Mouse (Mus musculus) left cerebral cortex, adult 2 months (tissue): Measurements from ENCODE around the gene Trim10. TPM values are rescaled to one million over a fixed set of nuclear protein-coding genes. Genes with fewer than 3 reads are reported as not detected.
A peak's percentile ranks its signal among the peaks of the same experiment; 100 is the strongest.
"Not testable (repeated sequence)": the region's sequence is repeated elsewhere in the genome, so short reads cannot be mapped to it uniquely, and the experiment has no call there.

Experiments used
- DNase-seq, 2 experiments: peaks; one replicate each; pipeline ENCODE4 v3.0.0; 2021 to 2022; ENCODE audit warnings: low spot score in 2 of 2, mixed read lengths in 1 of 2; ENCODE audit errors: extremely low spot score in 1 of 2
- H3K27ac ChIP-seq: fragments of 200-600 bp; 2 replicates; pipeline ENCODE4 v1.8.1; 2022
- H3K4me3 ChIP-seq: fragments of 200-600 bp; 2 replicates; pipeline ENCODE4 v1.8.1; 2022
- CTCF ChIP-seq: fragments of 200-600 bp; IDR thresholded peaks from 2 replicates; pipeline ENCODE4 v1.8.1; 2022; ENCODE audit warnings: antibody characterized with exemption, mild to moderate bottlenecking, moderate library complexity
- intact Hi-C: fragments of 180-260 bp; cut with DNase I; formaldehyde crosslinking; loops from one replicate; pipeline ENCODE4 v1.15.1; 2025
- long read RNA-seq, 2 experiments: library from polyadenylated mRNA; stranded (forward); transcript quantifications; one replicate each; pipeline ENCODE4 v2.0.0; 2021; ENCODE audit warnings: borderline mapping rate in 2 of 2
- total RNA-seq, 2 experiments: library from RNA; stranded (reverse); gene quantifications; 2 replicates each; pipeline ENCODE4 v1.2.3; 2021

Trim10 gene
- total RNA-seq, result not detected
- long read RNA-seq, experiment 1, result 0 reads
- long read RNA-seq, experiment 2, partial matches to known transcripts, result 0 of 1 reads
- long read RNA-seq, experiment 2, other reads (novel, unspliced or antisense), result 0 of 1 reads

DNA sequence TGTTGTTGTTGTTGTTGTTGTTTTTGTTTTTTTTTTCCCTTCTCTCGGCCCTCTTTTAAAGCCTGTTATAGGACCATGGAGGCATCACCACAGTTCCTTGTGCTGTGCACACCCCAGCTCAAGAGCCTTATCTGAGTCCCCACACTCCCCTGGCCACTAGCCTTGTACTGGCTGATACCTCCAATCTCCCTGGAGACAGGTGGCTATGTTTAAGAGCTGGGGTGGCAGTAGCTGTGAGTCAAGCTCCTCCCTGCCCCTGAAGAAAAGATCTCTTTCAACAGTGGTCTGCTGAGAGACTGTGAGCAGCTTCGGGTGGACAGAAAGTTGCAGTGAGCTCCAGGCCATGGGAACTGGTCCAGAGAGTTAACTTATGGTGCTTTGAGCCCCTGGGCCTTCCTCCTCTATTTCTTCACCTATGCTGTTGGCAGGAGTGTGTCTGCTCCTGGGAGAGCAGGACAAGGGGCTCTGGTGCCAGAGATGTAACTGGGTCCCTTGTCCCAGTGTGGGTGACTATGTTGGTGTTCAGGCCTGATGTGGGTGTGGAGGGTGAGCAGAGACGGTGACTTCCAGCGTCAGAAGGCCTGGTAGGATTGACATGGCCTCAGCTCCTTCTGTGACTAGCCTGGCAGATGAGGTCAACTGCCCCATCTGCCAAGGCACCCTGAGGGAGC is at the start of gene Trim10:
Gene Trim10 (plus strand): TSS at position 291 of the 671 bp plus-strand sequence.
- no peak for TF ChIP-seq CTCF
- no peak within 1 kb of the TSS for H3K4me3 ChIP-seq
- intact Hi-C loops, result no loop called here
- H3K27ac ChIP-seq, result no peak within 1 kb of the TSS
- no peak for DNase-seq

GRCm38 (mm10) chr17:36824005-36824404 is 45.4 kb upstream of the Trim10 start:
- no peak overlapping the region for H3K4me3 ChIP-seq
- peak; percentile 18 to 37 for DNase-seq
- intact Hi-C loops, result no loop called here
- peak; percentile 74 for TF ChIP-seq CTCF
- no peak overlapping the region for H3K27ac ChIP-seq

DNA sequence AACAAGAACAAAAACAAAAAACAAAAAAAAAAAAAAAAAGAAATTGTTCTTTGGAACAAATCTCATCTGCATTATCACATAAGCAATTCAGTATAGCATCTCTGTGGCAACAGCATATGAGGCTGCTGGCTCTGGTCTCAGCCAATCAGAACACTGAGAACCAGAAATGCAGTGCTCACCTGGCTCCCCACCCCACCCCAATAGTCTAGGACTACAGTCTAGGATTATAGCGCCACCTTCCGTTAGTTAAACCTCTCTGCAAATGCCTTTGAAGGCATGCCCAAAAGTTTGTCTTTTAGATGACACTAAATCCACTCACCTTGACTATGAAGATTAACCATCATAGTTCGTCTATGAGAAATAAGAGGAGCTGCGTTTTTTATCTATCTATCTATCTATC is 43.8 kb upstream of the Trim10 start:
- peak; percentile 27 for TF ChIP-seq CTCF
- intact Hi-C loops, result no loop called here
- Histone ChIP-seq H3K4me3 (no peak overlapping the region; the same call in 1 of the 2 replicates), H3K27ac (no peak overlapping the region)
- peak in 1 of 2 experiments; percentile 15 for DNase-seq

GRCm38 (mm10) chr17:36826002-36826401 is 43.4 kb upstream of the Trim10 start:
- intact Hi-C loops, H3K27ac ChIP-seq, H3K4me3 ChIP-seq: not testable (repeated sequence)
- peak; percentile 82 for TF ChIP-seq CTCF
- DNase-seq, result peak; percentile 81 to 86

DNA sequence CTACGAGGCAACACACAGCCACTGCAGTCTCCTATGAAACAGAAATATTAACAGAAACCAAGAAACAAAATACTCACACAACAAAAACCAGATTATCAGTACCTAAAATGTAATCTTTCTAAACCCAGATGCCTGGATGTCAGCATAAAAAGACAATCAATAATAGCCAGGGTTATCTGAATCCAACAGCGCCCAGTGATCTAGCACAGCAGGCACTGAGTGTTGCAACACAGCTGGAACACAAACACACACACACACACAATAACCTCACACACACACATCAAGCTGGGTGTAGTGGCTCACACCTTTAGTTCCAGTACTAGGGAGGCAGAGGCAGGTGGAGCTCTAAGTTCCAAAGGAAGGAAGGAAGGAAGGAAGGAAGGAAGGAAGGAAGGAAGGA is 40.9 kb upstream of the Trim10 start:
- Histone ChIP-seq H3K4me3 (no peak overlapping the region), H3K27ac (no peak overlapping the region)
- no peak for DNase-seq
- intact Hi-C loops, result no loop called here
- no peak for TF ChIP-seq CTCF

DNA sequence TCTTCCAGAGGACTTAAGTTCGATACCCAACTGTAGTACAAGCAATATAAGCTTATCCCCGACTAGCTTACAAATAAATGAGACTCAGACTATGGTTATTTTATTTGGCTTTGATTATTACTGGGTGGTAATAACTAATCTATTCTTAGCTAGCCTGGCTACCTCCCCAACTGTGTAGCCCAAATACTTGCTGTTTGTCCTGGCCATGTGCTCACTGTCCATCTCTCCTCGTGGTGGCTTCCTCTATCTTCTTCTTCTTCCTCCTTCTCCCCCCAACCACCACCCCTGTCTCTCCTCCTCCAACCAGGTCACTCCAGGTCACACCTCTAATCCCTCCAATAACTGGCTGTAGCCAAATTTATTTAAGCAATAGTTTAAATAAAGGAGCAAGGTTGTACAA is 38.9 kb upstream of the Trim10 start:
- Histone ChIP-seq H3K27ac (no peak overlapping the region), H3K4me3 (no peak overlapping the region)
- no peak for DNase-seq
- intact Hi-C loops, result no loop called here
- no peak for TF ChIP-seq CTCF

DNA sequence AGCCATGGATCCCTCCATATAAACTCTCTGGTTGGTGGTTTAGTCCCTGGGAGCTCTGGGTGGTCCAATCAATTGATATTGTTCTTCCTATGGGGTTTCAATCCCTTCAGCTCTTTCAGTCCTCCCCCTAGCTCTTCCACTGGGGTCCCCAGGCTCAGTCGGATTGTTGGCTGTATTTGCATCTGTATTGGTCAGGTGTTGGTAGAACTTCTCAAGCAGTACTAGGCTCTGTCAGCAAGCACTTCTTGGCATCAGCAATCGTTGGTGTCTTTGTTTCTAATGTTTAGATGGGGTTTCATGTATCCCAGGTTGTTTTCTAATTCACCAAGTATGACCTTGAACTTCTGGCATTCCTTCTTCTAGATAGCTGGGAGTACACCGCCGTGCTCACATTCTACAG is 36.7 kb upstream of the Trim10 start:
- TF ChIP-seq CTCF, result no peak
- H3K4me3 ChIP-seq, result no peak overlapping the region
- no peak for DNase-seq
- intact Hi-C loops, result no loop called here
- H3K27ac ChIP-seq, result no peak overlapping the region

GRCm38 (mm10) chr17:36835591-36836426 is 33.6 kb upstream of the Trim10 start:
- Histone ChIP-seq H3K27ac (peak overlapping the region; percentile 85), H3K4me3 (peak overlapping the region; percentile 84)
- TF ChIP-seq CTCF, result peak; percentile 51
- intact Hi-C loops, result loop anchor here (2.0 to 5.0 kb wide), 2 partner anchors 121 to 211 kb away; partner anchors contain the start of genes Znrd1 and Znrd1as
- DNase-seq, result peak; percentile 31 to 47

- Histone ChIP-seq H3K4me3 (peak overlapping the region; percentile 84), H3K27ac (peak overlapping the region; percentile 85)
- no peak for DNase-seq
- intact Hi-C loops, result loop anchor here (2.0 to 5.0 kb wide), 2 partner anchors 121 to 210 kb away; partner anchors contain the start of genes Znrd1 and Znrd1as
- no peak for TF ChIP-seq CTCF
These were observed 33.0 kb upstream of the Trim10 start for GRCm38 (mm10) chr17:36836427-36836812.

DNA sequence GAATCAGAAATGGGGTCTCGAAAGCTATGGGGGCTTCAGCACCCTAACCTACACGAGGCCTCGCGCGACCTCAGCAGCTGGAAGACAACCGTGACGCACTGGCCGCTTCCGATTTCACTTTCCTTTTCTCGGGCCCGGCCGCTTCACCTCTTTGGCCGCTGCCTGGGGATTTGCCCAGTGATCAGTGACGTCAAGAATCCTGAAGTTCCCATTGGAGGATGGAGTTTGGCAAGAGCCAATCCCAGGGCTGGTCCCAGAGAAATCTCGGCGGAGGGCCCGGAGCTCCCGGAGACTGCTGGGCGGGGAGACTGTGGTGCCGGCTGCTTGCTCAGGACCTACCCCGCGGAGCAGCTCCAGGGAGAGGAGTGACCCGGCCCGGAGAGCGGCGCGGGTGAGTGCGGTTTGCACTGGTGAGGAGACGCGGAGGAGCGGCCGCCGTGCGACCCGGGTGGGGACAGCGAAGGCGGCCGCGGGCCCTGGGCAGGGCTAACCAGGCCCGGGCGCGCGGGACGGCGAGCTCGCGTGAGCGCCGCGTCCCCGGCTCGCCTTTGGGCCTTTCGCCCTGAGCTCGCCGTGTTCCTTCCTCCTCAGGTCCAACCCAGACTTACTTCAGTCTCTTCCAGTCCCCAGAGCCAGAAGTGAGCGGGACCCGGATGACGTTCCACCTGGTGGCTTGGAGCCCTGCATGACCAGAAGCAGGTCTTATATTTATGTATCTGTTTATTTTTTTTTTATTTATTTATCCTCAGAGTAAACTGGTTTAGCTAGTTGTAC is 32.3 kb upstream of the Trim10 start, which contains the start of gene Trim26:
Gene Trim26 (plus strand): TSS at position 261 of the 774 bp plus-strand sequence.
- intact Hi-C loops, result loop anchor here (2.0 to 5.0 kb wide), 2 partner anchors 120 to 210 kb away; partner anchors contain the start of genes Znrd1 and Znrd1as
- no peak; the same call in 1 of the 2 replicates for TF ChIP-seq CTCF
- peak within 1 kb of the TSS; percentile 84 for H3K4me3 ChIP-seq
- DNase-seq, result peak; percentile 96
- peak within 1 kb of the TSS; percentile 88 for H3K27ac ChIP-seq

DNA sequence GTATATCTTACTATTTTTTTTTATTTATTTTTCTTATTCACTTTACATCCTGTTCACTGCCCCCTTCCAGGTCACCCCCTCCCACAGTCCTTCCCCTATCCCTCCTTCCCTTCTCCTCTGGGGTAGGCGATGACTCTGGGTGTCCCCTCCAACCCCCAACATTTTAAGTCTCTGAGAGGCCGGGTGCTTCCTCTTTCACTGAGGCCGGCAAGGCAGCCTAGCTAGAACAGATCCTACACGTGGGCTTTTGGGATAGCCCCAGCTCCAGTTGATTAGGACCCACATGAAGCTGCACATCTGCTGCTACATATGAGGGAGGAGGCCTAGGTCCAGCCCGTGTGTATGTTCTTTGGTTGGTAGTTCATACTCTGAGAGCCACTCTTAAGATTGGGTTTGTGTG is 30.4 kb upstream of the Trim10 start:
- intact Hi-C loops, result loop anchor here (5.0 kb wide), 1 partner anchor 118 kb away; the partner anchor contains the start of genes Znrd1 and Znrd1as
- TF ChIP-seq CTCF, result no peak

More for the DNA sequence above, 30.4 kb upstream of the Trim10 start:
- Histone ChIP-seq H3K27ac (no peak overlapping the region), H3K4me3 (no peak overlapping the region)
- DNase-seq, result no peak
